Mouse (Mus musculus): ENCODE measurements around the gene Best2. TPM values are rescaled to one million over a fixed set of nuclear protein-coding genes. Genes with fewer than 3 reads are reported as not detected.

Gene Best2
- polyA plus RNA-seq, 1 experiment from 2014 or later, result not detected

GRCm38 (mm10) chr8:85034764-85035163, 20.4 kb upstream of the Best2 start:
- ATAC-seq (replicated peaks), result no peak
- Histone ChIP-seq H3K36me3 (peaks cover 37% of the 10 kb centered on the region), H3K4me2 (replicated peaks) (peak overlapping the region; percentile 93), H3K4me3 (peak overlapping the region; percentile 88), H3K27me3 (no peaks in the 10 kb centered on the region), H3K27ac (replicated peaks) (no peak overlapping the region), H3K9me3 (no peaks in the 10 kb centered on the region), H3K4me1 (peaks cover 30% of the 10 kb centered on the region), H3K9ac (replicated peaks) (no peak overlapping the region)
- 4% methylated on average over 13 of the region's 13 CpGs for WGBS

- H3K9ac ChIP-seq (replicated peaks), result no peak overlapping the region
- 74% methylated on average over 1 of the region's 1 CpGs for WGBS
- H3K27ac ChIP-seq (replicated peaks), result no peak overlapping the region
- no peak for ATAC-seq (replicated peaks)
- no peaks in the 10 kb centered on the region for H3K27me3 ChIP-seq
- H3K4me2 ChIP-seq (replicated peaks), result no peak overlapping the region
- no peaks in the 10 kb centered on the region for H3K9me3 ChIP-seq
- H3K36me3 ChIP-seq, result peaks cover 39% of the 10 kb centered on the region
- H3K4me3 ChIP-seq, result no peak overlapping the region
- H3K4me1 ChIP-seq, result peaks cover 30% of the 10 kb centered on the region
These were observed 19.5 kb upstream of the Best2 start for GRCm38 (mm10) chr8:85033867-85034266.

- H3K27ac ChIP-seq (replicated peaks), result no peak overlapping the region
- no peak overlapping the region for H3K9ac ChIP-seq (replicated peaks)
- H3K36me3 ChIP-seq, result peaks cover 39% of the 10 kb centered on the region
- H3K4me1 ChIP-seq, result peaks cover 32% of the 10 kb centered on the region
- H3K27me3 ChIP-seq, result no peaks in the 10 kb centered on the region
- ATAC-seq (replicated peaks), result no peak
- H3K4me3 ChIP-seq, result no peak overlapping the region
- WGBS, result 91% methylated on average over 4 of the region's 4 CpGs
- H3K9me3 ChIP-seq, result no peaks in the 10 kb centered on the region
- H3K4me2 ChIP-seq (replicated peaks), result no peak overlapping the region
These were observed 18.4 kb upstream of the Best2 start for GRCm38 (mm10) chr8:85032622-85033311.

DNA sequence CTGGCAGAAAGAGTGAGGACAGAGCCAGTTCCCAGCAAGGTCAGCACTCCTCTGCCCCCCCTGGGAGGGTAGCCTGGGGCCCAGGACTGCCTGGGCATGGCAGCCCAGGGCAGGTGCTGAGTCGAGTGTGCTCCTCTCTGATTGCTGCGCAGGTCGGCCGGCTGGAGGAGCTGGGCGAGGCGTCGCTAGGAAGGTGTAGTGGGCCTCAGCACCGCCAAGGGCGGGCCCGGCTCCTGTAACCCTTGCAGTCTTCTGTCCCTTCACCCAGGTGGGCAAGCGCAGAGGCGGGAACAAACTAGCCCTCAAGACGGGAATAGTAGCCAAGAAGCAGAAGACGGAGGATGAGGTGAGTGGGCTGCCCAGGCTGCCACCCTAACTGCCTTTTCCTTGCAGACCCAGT, 14.9 kb upstream of the Best2 start:
- Histone ChIP-seq H3K9ac (replicated peaks) (no peak overlapping the region), H3K4me3 (no peak overlapping the region), H3K4me1 (peaks cover 32% of the 10 kb centered on the region), H3K36me3 (peaks cover 39% of the 10 kb centered on the region), H3K9me3 (no peaks in the 10 kb centered on the region), H3K27ac (replicated peaks) (no peak overlapping the region), H3K27me3 (no peaks in the 10 kb centered on the region), H3K4me2 (replicated peaks) (no peak overlapping the region)
- 90% methylated on average over 14 of the region's 14 CpGs for WGBS
- no peak for ATAC-seq (replicated peaks)

- Histone ChIP-seq H3K36me3 (peaks cover 42% of the 10 kb centered on the region), H3K4me3 (peak overlapping the region; percentile 92), H3K4me2 (replicated peaks) (peak overlapping the region; percentile 71), H3K4me1 (peaks cover 44% of the 10 kb centered on the region), H3K27ac (replicated peaks) (peak overlapping the region; percentile 84; the same call in 1 of the 2 replicates), H3K9me3 (no peaks in the 10 kb centered on the region), H3K27me3 (no peaks in the 10 kb centered on the region), H3K9ac (replicated peaks) (peak overlapping the region; percentile 99)
- WGBS, result 24% methylated on average over 2 of the region's 2 CpGs
- no peak for ATAC-seq (replicated peaks)
These were observed 13.6 kb upstream of the Best2 start for GRCm38 (mm10) chr8:85027922-85028321.

DNA sequence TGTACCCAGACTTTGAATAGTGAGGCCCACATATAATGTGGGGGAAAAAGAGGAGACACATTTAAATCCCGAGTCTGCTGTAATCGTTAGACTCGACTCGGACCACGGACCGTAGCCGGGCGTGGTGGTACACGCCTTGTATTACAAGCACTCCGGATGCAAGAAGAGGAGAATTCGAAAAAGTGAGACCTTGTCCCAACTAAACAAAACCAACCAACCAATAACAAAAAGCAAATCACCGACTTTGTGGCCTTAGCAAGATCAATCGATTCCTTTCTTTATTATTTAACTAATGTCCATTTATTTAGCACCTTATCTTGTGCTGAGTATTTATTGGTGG, 13.2 kb upstream of the Best2 start:
- 1% methylated on average over 13 of the region's 13 CpGs for WGBS
- H3K4me2 ChIP-seq (replicated peaks), result peak overlapping the region; percentile 71
- H3K9me3 ChIP-seq, result no peaks in the 10 kb centered on the region
- no peaks in the 10 kb centered on the region for H3K27me3 ChIP-seq
- H3K36me3 ChIP-seq, result peaks cover 40% of the 10 kb centered on the region
- H3K27ac ChIP-seq (replicated peaks), result peak overlapping the region; percentile 84
- ATAC-seq (replicated peaks), result no peak
- H3K9ac ChIP-seq (replicated peaks), result peak overlapping the region; percentile 99
- peaks cover 44% of the 10 kb centered on the region for H3K4me1 ChIP-seq
- H3K4me3 ChIP-seq, result peak overlapping the region; percentile 92

DNA sequence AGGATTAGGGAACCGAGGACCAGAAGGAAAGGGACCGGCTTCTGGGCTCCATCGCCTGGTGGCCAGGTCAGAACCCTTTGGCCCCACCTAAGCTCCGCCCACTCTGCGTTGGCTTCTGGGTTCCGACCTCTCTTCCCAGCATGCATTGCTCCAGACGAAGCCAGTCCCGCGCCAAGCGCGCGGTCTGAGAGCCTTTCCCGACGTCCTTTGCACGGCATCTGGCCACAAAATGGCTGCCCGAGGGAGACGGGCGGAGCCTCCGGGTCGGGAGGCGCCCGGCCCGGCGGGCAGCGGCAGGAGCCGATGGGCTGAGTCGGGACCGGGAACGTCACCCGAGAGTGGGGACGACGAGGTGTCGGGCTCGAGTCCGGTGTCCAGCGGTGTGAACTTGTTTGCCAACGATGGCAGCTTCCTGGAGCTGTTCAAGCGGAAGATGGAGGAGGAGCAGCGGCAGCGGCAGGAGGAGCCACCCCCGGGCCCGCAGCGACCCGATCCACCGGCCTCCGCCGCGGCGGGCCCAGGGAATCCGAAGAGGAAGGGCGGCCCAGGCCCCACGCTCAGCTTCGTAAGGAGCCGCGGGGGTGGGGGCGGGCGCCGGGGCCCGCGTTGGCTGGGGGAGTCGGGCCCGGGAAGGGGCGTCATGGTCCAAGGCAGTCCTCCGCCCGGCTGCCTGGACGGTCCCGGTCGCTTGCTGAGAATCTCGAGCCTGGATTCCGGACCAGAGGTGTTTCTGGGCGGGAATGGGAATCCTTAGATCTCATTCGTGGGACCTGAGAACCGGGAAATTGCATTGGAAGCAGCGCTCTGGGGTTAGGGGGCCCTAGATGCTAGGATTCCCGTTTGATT, 12.6 kb upstream of the Best2 start, which contains the start of gene Trir:
Gene Trir (plus strand): TSS at position 154 of the 846 bp plus-strand sequence.
- Histone ChIP-seq H3K4me2 (replicated peaks) (peak within 1 kb of the TSS; percentile 71), H3K27me3 (no peaks in the 10 kb centered on the region), H3K9me3 (no peaks in the 10 kb centered on the region), H3K4me1 (peaks cover 44% of the 10 kb centered on the region), H3K4me3 (peak within 1 kb of the TSS; percentile 92), H3K36me3 (peaks cover 40% of the 10 kb centered on the region), H3K27ac (replicated peaks) (peak within 1 kb of the TSS; percentile 84), H3K9ac (replicated peaks) (peak within 1 kb of the TSS; percentile 99)
- under 1% methylated on average over 75 of the region's 75 CpGs for WGBS
- peak; percentile 76 for ATAC-seq (replicated peaks)

DNA sequence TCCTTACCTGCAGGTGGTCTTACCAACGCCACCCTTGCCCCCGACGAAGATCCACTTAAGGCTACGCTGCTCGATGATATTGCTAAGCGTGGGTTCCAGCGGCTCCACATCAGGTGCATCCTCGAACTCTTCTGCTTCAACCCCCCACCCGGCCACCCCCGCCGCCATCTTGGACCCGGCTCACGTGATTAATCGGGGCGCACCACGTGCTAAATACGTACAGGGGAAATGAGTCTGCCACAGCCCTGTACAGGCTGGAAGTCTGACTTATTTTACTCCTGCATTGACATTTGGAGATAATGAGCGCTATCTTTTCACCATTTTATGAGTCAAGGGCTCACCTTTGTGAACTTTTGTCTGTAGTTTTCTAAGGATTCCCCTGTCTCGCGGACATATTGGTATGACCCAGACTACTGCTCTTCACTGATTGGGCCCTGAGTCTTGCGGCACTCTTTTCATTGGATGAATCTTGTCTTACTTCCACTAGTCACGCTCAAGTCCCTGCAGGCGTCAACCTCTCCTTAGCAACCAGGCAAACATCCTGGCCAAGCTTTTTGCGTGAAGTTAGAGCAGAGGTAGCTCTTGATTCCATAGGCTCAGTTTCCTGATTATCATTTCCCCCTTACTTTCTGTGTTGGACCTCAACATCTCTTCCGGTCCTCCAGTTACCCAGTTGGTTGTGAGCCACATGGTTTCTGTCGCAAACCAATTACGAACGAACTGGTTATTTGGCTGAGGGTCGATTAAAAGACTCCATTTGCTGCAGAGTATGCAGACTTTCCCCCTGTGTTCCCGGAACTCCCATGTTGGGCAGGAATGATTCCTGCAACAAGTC, 11.0 kb upstream of the Best2 start, which contains the start of gene Asna1:
Gene Asna1 (minus strand): TSS at position 184 of the 835 bp plus-strand sequence.
- H3K9ac ChIP-seq (replicated peaks), result peak within 1 kb of the TSS; percentile 63
- H3K27me3 ChIP-seq, result no peaks in the 10 kb centered on the region
- ATAC-seq (replicated peaks), result peak; percentile 91
- peak within 1 kb of the TSS; percentile 71 for H3K4me2 ChIP-seq (replicated peaks)
- H3K9me3 ChIP-seq, result no peaks in the 10 kb centered on the region
- 7% methylated on average over 30 of the region's 30 CpGs for WGBS
- H3K27ac ChIP-seq (replicated peaks), result peak within 1 kb of the TSS; percentile 84
- H3K4me1 ChIP-seq, result peaks cover 44% of the 10 kb centered on the region
- H3K4me3 ChIP-seq, result peak within 1 kb of the TSS; percentile 92
- peaks cover 33% of the 10 kb centered on the region for H3K36me3 ChIP-seq

DNA sequence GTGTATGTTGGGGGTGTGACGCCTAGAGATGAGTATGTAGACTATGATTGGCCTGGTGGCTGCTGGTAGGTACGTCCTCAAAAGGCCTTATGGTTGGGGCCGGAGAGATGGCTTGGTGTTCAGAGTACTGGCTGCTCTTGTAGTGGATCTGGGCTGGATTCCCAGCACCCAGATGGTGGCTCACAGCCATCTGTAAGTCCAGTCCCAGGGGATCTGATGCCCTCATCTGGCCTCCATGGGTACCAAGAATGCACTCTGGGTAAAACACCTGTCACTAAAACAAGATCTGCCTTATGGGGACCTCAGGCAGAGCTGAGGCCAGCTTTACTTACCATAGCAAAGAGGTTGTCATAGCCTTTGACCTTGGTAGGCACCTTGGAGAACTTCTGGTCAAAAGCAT, 9.5 kb upstream of the Best2 start:
- peak overlapping the region; percentile 92; the same call in 1 of the 2 replicates for H3K4me3 ChIP-seq
- WGBS, result 93% methylated on average over 3 of the region's 3 CpGs
- peaks cover 39% of the 10 kb centered on the region for H3K36me3 ChIP-seq
- H3K4me2 ChIP-seq (replicated peaks), result peak overlapping the region; percentile 71
- H3K27me3 ChIP-seq, result no peaks in the 10 kb centered on the region
- no peak overlapping the region for H3K27ac ChIP-seq (replicated peaks)
- H3K9me3 ChIP-seq, result no peaks in the 10 kb centered on the region
- H3K9ac ChIP-seq (replicated peaks), result no peak overlapping the region
- ATAC-seq (replicated peaks), result no peak
- H3K4me1 ChIP-seq, result peaks cover 39% of the 10 kb centered on the region

- Histone ChIP-seq H3K27me3 (no peaks in the 10 kb centered on the region), H3K4me1 (peaks cover 27% of the 10 kb centered on the region), H3K9me3 (no peaks in the 10 kb centered on the region), H3K27ac (replicated peaks) (no peak overlapping the region), H3K36me3 (peaks cover 57% of the 10 kb centered on the region), H3K4me2 (replicated peaks) (no peak overlapping the region), H3K4me3 (no peak overlapping the region), H3K9ac (replicated peaks) (no peak overlapping the region)
- WGBS, result 97% methylated on average over 3 of the region's 3 CpGs
- ATAC-seq (replicated peaks), result no peak
These were observed 7.3 kb upstream of the Best2 start for GRCm38 (mm10) chr8:85021514-85022055.

- Histone ChIP-seq H3K27me3 (peaks cover 12% of the 10 kb centered on the region), H3K4me3 (no peak overlapping the region), H3K36me3 (peaks cover 42% of the 10 kb centered on the region), H3K9me3 (no peaks in the 10 kb centered on the region), H3K9ac (replicated peaks) (no peak overlapping the region), H3K27ac (replicated peaks) (no peak overlapping the region), H3K4me2 (replicated peaks) (no peak overlapping the region), H3K4me1 (peaks cover 6% of the 10 kb centered on the region)
- no peak for ATAC-seq (replicated peaks)
- 18% methylated on average over 5 of the region's 5 CpGs for WGBS
These were observed 2.9 kb upstream of the Best2 start for GRCm38 (mm10) chr8:85017209-85017608.

Measured in forebrain, embryonic 15.5 days (tissue).